Mouse (Mus musculus) lung, postnatal 36 days (tissue): ENCODE data around the gene Wdr81.

ENCODE experiments used
- DNase-seq: peaks from one replicate; pipeline ENCODE4 v3.0.0; 2022; ENCODE audit warnings: mixed read lengths

Wdr81 gene

DNA sequence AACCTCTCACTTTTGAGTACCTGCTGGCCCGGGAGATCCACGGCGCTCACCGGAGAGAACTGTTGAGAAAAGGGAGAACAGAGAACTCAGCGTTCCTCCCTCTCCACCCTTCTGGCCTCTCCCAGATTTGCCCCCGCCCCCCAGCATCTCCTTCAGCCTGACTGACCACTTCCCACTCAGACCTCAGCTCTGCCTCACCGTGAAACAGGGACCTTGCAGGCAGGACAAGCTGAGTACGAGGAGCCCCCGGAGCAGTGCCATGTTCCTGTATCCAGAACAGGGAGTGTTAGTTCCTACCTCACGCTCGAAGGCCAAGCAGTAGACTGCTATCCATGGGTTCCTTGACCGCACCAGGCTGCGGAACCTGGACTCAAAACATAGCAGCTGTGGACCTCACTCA, 16.3 kb downstream of the Wdr81 start:
- no peak for DNase-seq

DNA sequence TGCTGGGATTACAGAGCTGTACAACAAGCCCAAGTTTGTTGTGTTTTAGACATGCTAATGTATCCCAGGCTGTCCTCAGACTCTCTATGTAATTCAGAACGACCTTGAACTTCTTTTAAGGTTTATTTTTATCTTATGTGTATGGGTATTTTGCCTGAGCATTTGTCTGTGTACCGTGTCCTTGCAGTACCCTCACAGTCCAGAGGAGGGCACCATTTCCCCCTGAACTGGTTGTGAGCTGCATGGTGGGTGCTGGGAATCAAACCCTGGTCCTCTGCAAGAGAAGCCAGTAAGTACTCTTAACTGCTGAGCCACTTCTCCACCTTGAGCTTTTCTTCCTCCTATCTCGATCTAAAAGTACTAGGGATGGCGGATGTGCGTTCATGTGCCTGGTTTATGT, 20.4 kb downstream of the Wdr81 start:
- DNase-seq = no peak

- no peak for DNase-seq
Observed at GRCm38 (mm10) chr11:75431307-75431706, 23.2 kb downstream of the Wdr81 start.

DNA sequence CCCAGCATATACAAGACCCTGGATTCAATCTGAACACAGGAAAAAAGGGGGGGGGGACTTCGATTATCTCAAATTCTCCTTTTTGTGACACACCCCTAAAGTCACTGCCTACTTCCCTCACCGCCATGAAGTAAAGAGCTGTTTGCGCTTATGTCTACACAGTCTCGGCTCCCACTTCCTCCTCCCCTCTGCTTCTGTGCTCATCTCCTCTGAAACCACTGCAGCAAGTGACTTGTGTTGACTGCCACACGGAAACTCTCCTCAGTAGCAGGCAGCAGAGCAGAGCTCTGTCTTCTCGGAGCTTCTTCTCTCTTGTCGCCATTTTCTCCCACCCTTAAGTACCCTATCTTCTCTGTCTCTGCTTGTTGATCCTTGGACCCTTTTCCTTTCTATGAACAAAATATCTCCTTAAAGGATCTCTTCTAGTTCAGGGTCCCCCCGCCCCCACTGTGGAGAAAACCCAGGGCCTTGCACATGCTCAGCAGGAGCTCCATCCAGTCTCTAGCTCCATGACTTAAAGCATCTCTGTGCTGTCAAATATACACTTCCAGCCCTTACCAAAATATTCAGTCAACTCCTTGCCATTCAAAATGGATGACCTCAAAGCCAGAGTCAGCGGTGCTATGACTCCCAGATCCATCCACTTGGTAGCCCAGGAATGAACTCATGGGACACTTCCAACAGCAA, 25.4 kb downstream of the Wdr81 start:
- DNase-seq = peak; percentile 51

DNA sequence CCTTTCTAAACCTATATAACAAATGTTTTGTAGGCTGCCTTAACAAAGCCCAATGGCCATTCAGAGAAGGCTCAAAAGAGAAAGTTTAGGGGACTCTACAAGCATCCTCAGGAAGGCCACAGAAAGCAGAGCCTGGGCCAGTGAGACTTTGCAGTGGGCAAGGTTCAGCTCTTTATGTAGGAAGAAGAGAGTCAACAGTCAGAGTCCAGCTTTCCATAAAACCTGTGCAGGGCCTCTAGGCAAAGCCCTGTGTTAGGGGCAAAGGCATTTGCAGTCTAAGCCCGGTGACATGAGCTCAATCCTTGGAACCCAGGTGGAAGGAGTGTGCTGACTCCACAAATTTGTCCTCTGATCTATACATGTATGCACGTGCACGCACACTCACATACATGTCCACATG, 30.1 kb downstream of the Wdr81 start:
- no peak for DNase-seq

GRCm38 (mm10) chr11:75424033-75424432, 30.5 kb downstream of the Wdr81 start:
- no peak for DNase-seq

- no peak for DNase-seq
Observed at GRCm38 (mm10) chr11:75423091-75423490, 31.4 kb downstream of the Wdr81 start.

GRCm38 (mm10) chr11:75422013-75422792, 32.3 kb downstream of the Wdr81 start, which contains the start of gene Serpinf1:
Gene Serpinf1 (minus strand): TSS chr11:75422701.
- no peak for DNase-seq

DNA sequence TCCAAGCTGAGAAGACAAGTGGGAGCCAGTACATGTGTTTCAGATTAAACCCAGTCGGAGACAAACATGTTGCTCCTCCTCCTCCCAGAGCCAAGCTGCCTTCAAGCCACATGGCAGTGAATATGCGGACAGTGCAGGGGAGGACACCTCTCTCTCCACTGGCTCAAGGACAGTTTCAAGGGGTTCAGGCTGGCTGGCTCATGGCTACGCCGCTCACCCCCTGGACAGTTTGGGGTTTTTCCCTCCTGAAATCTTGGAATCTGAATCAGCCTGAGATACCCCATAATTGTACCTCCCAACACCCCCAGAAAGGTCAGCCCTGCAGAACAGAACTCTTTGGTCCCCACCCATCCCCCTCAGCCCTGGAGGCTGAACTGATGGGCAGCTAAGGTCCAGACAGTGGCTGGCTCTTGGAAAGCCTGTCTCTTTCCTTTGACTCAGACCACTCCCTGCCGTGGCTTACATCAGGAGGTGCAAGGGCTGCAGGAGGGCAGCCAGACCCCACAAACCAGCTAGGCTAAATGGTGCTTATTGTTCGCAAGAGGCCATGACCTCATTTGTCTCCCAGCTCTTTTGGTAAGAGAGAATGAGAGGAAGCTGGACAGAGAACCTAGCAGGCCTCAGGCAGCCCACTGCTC, 33.0 kb downstream of the Wdr81 start:
- DNase-seq = no peak

DNA sequence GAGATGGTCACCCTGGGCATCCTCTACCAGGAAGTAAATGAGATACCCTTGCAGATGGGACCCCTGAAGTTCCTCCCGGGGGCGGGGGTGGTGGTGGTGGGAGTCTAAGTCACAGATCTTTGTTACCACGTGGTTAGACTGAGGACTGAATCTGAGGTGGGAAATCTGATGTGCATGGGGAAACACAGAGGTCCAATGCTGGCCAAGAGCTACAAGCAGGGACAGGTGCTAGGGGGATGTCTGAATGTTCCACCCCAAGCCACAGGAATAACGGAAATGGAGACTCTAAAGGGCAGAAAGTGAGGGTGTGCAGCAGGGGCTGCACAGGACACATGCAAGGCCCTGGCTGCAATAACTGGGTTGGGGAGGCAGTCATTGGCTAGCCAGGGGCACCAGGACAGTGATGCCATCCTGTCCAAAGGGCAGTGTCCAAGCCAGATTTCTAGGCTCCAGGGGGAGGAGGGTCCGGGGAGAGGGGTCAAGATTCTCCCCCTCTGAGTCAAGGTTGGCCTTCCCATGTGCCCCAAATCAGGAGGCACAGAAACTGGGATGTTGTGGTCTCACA, 33.6 kb downstream of the Wdr81 start:
- no peak for DNase-seq

- no peak for DNase-seq
Observed at GRCm38 (mm10) chr11:75420037-75420436, 34.5 kb downstream of the Wdr81 start.

DNA sequence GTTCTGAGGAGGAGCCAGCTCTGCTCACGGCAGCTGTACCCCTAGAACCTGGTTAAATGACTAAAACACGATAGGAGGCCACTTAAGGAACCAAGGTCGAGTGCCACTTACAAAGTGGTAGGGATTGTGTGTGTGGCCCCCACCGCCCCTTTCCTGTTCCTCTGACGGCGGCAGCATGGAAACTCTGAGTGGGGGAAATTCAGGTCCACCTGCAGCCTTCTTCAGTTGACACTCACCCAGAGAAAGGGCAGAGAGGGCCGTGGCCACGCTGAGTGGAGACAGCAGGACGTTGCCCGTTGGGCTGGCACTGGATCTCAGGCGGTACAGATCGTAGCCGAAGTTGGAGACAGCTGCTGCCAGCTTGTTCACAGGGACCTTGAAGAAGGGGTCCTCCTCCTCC, 38.5 kb downstream of the Wdr81 start:
- DNase-seq = no peak

- peak; percentile 14 for DNase-seq
Observed at GRCm38 (mm10) chr11:75415096-75415495, 39.4 kb downstream of the Wdr81 start.

GRCm38 (mm10) chr11:75410591-75410990, 43.9 kb downstream of the Wdr81 start:
- no peak for DNase-seq

DNA sequence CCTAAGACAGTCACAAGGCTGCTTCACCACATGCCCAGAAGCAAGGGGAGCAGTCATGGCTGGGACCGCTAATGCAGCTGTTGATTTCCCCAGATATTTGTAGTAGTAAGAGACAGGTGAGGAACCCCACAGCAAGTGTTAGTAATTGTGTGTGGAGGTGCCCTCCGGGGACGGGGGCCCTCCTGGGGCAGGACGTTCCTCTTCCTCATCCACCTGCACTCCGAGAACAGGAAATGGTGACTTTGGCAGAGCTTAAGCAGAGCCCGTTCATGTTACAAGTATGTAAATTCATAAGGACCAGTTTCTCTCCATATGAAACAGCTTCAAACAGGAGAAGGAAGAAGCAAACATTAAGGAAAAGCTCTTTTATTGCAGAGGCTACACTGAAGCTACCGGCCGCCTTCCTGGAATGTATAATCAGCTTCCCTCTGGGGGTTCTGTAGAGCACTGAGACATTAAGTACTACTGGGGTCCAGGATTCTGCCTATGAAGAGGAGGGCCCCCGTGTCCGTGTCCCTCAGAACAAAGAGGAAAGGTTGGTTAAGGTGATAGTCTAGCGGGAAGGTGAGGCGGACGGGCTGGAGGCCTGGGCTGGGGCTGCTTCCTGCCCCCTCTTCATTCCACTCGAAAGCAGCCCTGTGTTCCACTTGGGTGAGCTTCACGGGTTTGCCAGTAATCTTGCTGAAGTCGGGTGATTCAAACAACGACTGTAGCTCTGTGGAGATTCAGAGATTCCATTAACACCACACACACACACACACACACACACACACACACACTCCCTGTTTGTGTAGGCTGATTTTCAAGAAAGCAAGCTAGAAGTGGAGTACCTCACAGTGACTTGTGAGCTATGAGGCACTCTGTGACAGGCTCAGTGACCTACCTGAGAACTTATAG, 44.6 kb downstream of the Wdr81 start:
- DNase-seq = peak; percentile 33

GRCm38 (mm10) chr11:75406865-75407264, 47.7 kb downstream of the Wdr81 start:
- DNase-seq = peak; percentile 81

- DNase-seq = no peak
Observed at GRCm38 (mm10) chr11:75406104-75406503, 48.4 kb downstream of the Wdr81 start.

DNA sequence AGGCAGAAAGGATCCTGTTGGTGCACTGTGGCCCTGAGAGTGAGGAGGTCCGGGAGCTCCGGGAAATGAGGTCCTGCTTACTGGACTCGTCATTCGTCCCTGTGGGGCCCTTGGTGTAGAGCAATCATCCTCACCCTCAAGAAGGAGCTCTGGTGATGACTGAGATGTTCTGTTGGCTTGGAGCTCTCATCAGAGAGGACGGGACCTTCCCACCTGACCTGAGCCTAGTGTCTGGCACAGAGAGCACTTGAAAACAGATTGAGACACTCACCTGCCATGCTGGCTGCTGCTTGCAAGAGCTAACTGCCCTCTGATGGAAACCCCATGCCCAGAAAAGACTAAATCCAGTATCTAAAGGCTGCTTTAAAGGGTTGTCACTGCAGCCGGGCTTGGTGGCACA, 49.7 kb downstream of the Wdr81 start:
- no peak for DNase-seq

DNA sequence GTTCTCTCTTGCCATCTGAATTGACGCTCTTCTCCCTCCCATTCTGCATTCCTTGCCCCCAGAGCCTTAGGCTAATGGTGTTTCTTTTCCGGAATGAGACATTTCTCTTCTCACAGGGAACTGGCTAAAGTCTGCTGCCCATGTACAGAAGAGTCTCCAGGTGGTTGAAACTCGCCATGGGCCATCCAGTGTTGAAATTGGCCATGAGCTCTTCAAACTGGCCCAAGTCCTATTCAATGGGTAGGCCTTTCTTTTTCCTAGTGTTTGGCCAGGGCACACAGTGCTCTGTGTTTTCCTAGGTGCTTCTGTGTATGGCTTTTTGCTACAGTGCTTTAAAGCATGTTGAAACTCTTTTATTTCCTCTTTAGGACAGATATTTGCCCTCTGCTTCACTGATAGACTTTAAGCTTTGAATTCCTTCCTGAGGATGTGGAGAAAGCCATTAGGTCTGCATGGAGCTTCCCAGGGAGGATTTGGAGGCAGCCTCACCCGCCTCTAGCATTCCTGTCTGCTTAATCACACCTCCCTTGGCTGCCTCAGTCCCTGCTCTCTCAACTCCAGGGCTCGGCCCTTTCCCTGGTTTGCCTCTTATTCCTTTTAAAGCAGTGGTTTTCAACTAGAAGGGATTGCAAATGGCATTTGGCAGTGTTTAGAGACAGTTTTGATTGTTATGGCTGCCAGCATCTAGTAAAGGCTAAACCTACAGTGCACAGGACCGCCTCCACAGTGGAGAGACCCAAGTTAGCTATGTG, 51.0 kb downstream of the Wdr81 start:
- DNase-seq = peak; percentile 73

GRCm38 (mm10) chr11:75402271-75402690, 52.2 kb downstream of the Wdr81 start:
- peak; percentile 84 for DNase-seq

DNA sequence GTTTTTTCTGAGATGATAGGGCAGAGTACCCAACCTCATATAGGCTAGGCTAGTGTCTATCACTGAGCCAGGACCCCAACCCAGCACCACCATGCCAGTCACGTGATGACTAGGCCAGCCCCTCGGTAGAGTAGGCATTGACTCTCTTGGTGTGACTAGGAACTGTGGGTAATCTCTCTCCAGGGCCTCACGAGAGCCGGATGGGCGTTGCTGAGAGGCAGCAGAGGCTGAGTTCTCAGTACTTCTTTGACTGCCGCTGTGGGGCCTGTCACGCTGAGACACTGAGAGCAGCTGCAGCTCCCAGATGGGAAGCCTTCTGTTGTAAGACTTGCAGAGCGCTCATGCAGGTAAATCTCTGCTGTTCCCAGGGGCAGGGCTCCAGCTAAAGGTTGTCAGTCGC, 54.4 kb downstream of the Wdr81 start:
- DNase-seq = no peak

DNA sequence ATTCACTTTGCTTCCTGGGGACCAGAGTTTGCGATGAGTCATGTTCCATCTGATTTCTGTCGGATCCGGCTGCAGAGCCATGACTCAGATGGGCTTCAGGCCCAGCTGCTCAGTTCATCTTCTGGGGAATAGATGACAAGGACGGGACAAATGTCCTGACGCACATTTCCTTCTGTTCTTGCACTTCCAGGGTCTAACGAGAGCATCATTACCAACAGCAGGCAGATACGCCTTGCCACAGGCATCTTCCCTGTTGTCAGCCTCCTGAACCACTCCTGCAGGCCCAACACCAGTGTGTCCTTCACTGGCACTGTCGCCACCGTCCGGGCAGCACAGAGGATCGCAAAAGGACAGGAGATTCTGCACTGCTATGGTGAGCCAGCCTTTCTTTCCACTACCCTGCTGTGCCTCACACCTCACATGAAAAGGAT, 55.1 kb downstream of the Wdr81 start:
- DNase-seq = no peak
